In genomic region chr17:44026378-44026777, GRCm38 (mm10) we compare ENCODE assay signal across 8 mouse cellular contexts. TPM values are rescaled to one million over a fixed set of nuclear protein-coding genes. Genes with fewer than 3 reads are reported as not detected.
DNase-seq lines count a peak whose midpoint lies in the region; ATAC-seq and TF ChIP-seq lines count a peak whose summit lies in the region.

No protein-coding gene starts in this region.

- no peak overlapping the region for H3K4me2 ChIP-seq in embryonic facial prominence, embryonic 11.5 days (ENCODE audit: low read depth, low read length)
- H3K4me2 ChIP-seq in myocyte (ENCODE audit: low read depth), result peak overlapping the region; percentile 84

- no peak for TF ChIP-seq POLR2A in myocyte (IDR thresholded peaks at IDR 0.05; ENCODE audit: insufficient read length, low read depth)

- H3K36me3 ChIP-seq in embryonic facial prominence, embryonic 11.5 days (replicated peaks; ENCODE audit: control insufficient read depth, insufficient read depth, low read depth, low read length), result no peaks in the 10 kb centered on the region
- H3K36me3 ChIP-seq in myocyte (ENCODE audit: control insufficient read depth, insufficient read depth), result no peaks in the 10 kb centered on the region

- no peaks in the 10 kb centered on the region for H3K4me1 ChIP-seq in embryonic facial prominence, embryonic 11.5 days (ENCODE audit: control insufficient read depth, insufficient read depth, low read length)

- 14% methylated on average over 5 of the region's 5 CpGs for WGBS in embryonic facial prominence, embryonic 11.5 days

- DNase-seq in layer of hippocampus, adult 11-12 months (ENCODE audit: low spot score), result peak; percentile 39
- no peak for DNase-seq in layer of hippocampus, postnatal 36 days
- peak; percentile 15 for DNase-seq in embryonic facial prominence, embryonic 11.5 days (ENCODE audit: low spot score)
- peak; percentile 26 for DNase-seq in heart, postnatal 4 days
- no peak for DNase-seq in adrenal gland, adult 18-20 months (ENCODE audit: low spot score in 2 of 2)
- DNase-seq in MN1 (ENCODE audit: low spot score), result no peak

- no peaks in the 10 kb centered on the region for H3K9me3 ChIP-seq in embryonic facial prominence, embryonic 11.5 days (replicated peaks; ENCODE audit: control insufficient read depth, low read length)

- H3K79me2 ChIP-seq in myocyte (ENCODE audit: control insufficient read depth, insufficient read depth), result no peaks in the 10 kb centered on the region

- no peak overlapping the region for H3K4me3 ChIP-seq in embryonic facial prominence, embryonic 11.5 days (ENCODE audit: low read depth, low read length)
- no peak overlapping the region for H3K4me3 ChIP-seq in myocyte

- H3K9ac ChIP-seq in embryonic facial prominence, embryonic 11.5 days (replicated peaks; ENCODE audit: low read length), result no peak overlapping the region

- no peak for ATAC-seq in embryonic facial prominence, embryonic 11.5 days (replicated peaks; ENCODE audit: insufficient number of reproducible peaks, low FRiP score, low TSS enrichment, low read depth)
- no peak for ATAC-seq in megakaryocyte, adult 5-6 weeks (ENCODE audit: poor library complexity, severe bottlenecking)

- H3ac ChIP-seq in myocyte (ENCODE audit: control insufficient read depth, insufficient read length), result no peak overlapping the region

- H3K27ac ChIP-seq in embryonic facial prominence, embryonic 11.5 days (replicated peaks; ENCODE audit: low read depth, low read length), result no peak overlapping the region

- H3K27me3 ChIP-seq in embryonic facial prominence, embryonic 11.5 days (ENCODE audit: control insufficient read depth, insufficient read depth, low read length), result no peaks in the 10 kb centered on the region
- H3K27me3 ChIP-seq in myocyte (ENCODE audit: control insufficient read depth, insufficient read depth, insufficient read length), result no peaks in the 10 kb centered on the region

TF ChIP-seq in myocyte, 11 proteins besides CTCF, POLR2A, EP300 and RAD21:
- TF ChIP-seq MAX (IDR thresholded peaks at IDR 0.05; ENCODE audit: low read depth) (no peak), MYOD1 (IDR thresholded peaks at IDR 0.05; ENCODE audit: control insufficient read depth in 1 of 3, insufficient read length in 2 of 3, low read depth in 2 of 3) (peak in 1 of 3 experiments; percentile 10)

RNA-seq across cellular contexts. Expression of gene Enpp5, which starts 52.2 kb away (rescaled TPM):
- total RNA-seq in layer of hippocampus, postnatal 36 days (2021), result 100 to 1,000 TPM; 149 to 157 TPM
- polyA plus RNA-seq in embryonic facial prominence, embryonic 11.5 days (2014; fragmentation: Nextera tagmentation; extraction: Ambion mirVana), result 8.2 and 10.1 TPM in 2 replicates
- total RNA-seq in heart, postnatal 4 days (2021), result 1 to 10 TPM; 8.3 to 9.1 TPM
- 0.34 TPM for polyA plus RNA-seq in myocyte (2012; fragmentation: generic; extraction: Trizol)
- total RNA-seq in megakaryocyte, adult 5-6 weeks (2015), result 1.2 and 1.4 TPM in 2 replicates
- 2.2 and 4.5 TPM in 2 replicates for total RNA-seq in megakaryocyte, adult 5-6 weeks (2017)
- total RNA-seq in adrenal gland, adult 18-20 months (2021), result 10 to 100 TPM; 63.8 to 76.2 TPM

Comparison
In these comparisons a context has a peak if more than half of its experiments do, and no peak if none do; other contexts are left out.
1. DNase-seq: peak in layer of hippocampus, adult 11-12 months (single experiment), embryonic facial prominence, embryonic 11.5 days (single experiment) and heart, postnatal 4 days (single experiment); none in layer of hippocampus, postnatal 36 days (0 of 2), adrenal gland, adult 18-20 months (0 of 2) and MN1 (single experiment).
2. RNA of gene Enpp5, which starts 52.2 kb away (total RNA-seq): 149 to 157 TPM in layer of hippocampus, postnatal 36 days and 63.8 to 76.2 TPM in adrenal gland, adult 18-20 months; 8.3 to 9.1 TPM in heart, postnatal 4 days and 1.2 to 4.5 TPM in megakaryocyte, adult 5-6 weeks; every median in the first group is over 4 times any median in the second.